Mouse (Mus musculus) central nervous system, embryonic 14 days (tissue): ENCODE data around the gene Slc6a9. TPM values are rescaled to one million over a fixed set of nuclear protein-coding genes. Genes with fewer than 3 reads are reported as not detected.

Experiments
- polyA plus RNA-seq: library from polyadenylated mRNA; depleted of rRNA; stranded (reverse); fragments of >200 nt; gene quantifications from 2 replicates; pipeline ENCODE4 v1.2.3, GENCODE M21; 2012; rRNA removed

Gene Slc6a9
- 18.3 and 27.1 TPM in 2 replicates for polyA plus RNA-seq

GRCm38 (mm10) chr4:117834457-117834844 is at the start of gene Slc6a9:
Slc6a9 (plus strand) TSS chr4:117834506.

GRCm38 (mm10) chr4:117872471-117872886 is 38.2 kb downstream of the Slc6a9 start, which contains the start of gene Ccdc24:
Ccdc24 (minus strand) TSS chr4:117872557.

GRCm38 (mm10) chr4:117882701-117883691 is 48.7 kb downstream of the Slc6a9 start, which contains the start of gene B4galt2:
B4galt2 (minus strand) TSS chr4:117883487.

GRCm38 (mm10) chr4:117887133-117887532 is 52.8 kb downstream of the Slc6a9 start, which contains the start of gene Atp6v0b:
Atp6v0b (minus strand) TSS chr4:117887333.

GRCm38 (mm10) chr4:117891738-117892161 is 57.4 kb downstream of the Slc6a9 start, which contains the start of gene Dph2:
Dph2 (minus strand) TSS chr4:117892032.

GRCm38 (mm10) chr4:117914591-117915442 is 80.5 kb downstream of the Slc6a9 start, which contains the start of gene Ipo13:
Ipo13 (minus strand) TSS chr4:117914999.

Other genes starting within 250 kb of the Slc6a9 start
- gene Dmap1, start 152.2 kb upstream of the Slc6a9 start, polyA plus RNA-seq: 69.7 and 69.9 TPM in 2 replicates
- not detected in 2 replicates for gene Gm12845, start 110.1 kb upstream of the Slc6a9 start, polyA plus RNA-seq
- 0.02 TPM in 1 of 2 replicates, not detected in the other for gene Klf17, start 68.9 kb upstream of the Slc6a9 start, polyA plus RNA-seq
- 17.0 TPM in 2 replicates for gene Ccdc24, start 38.1 kb downstream of the Slc6a9 start, polyA plus RNA-seq
- gene B4galt2, start 49.0 kb downstream of the Slc6a9 start, polyA plus RNA-seq: 112 and 125 TPM in 2 replicates
- 460 and 476 TPM in 2 replicates for gene Atp6v0b, start 52.8 kb downstream of the Slc6a9 start, polyA plus RNA-seq
- gene Dph2, start 57.5 kb downstream of the Slc6a9 start, polyA plus RNA-seq: 24.1 and 28.8 TPM in 2 replicates
- gene Ipo13, start 80.5 kb downstream of the Slc6a9 start, polyA plus RNA-seq: 96.5 and 99.8 TPM in 2 replicates
- gene Artn, start 95.3 kb downstream of the Slc6a9 start, polyA plus RNA-seq: 0.59 and 0.96 TPM in 2 replicates